In the genomic region with DNA sequence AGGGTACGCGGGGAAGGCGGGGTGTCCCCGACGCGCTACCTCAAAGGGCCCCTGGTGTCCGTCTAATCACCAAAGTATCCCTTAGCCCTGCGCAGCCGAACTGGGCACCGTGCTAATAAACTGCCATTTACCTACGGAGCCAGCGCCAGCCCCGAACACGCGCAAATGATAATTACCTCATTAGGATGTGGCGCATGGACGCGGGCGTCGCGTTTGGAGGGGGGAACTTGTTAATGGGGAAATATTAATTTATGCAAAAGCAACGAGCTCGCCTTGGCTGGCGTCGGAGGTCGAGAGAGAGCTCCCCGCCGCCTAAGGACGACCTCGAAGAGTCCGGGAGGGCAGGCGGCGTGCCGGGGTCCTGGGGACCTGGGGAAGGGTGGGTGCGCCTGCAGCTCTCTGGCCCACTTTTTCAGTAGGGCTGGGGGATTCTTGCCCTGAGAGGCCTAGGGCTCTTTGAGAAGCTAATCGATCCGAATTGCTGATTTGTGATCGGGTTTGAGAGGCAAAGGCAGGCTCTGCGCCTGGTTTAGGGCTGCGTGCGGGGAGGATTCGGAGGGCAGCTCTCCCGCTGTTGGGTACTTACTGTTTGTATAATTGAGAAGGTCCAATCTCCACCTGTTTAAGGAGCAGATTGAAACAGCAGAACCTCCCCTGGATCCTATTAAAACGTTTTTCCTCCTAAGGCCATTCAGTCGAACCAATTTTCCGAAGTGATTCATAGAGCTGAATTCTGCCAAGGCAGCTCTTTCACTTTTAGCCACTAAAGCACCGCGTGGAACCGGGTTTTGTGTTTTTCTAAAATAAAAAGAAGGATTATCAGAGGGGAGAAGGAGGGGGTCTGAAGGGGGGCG, we compare ENCODE assay signal across 11 mouse cellular contexts. TPM values are rescaled to one million over a fixed set of nuclear protein-coding genes. Genes with fewer than 3 reads are reported as not detected.
A peak's percentile ranks its signal among the peaks of the same experiment; 100 is the strongest.
DNase-seq lines count a peak whose midpoint lies in the region; ATAC-seq lines count a peak whose summit lies in the region.
"Had no signal": no experiment of that assay in that cellular context is flagged by ENCODE, and none has a peak within 500 bp of the region (broad histone marks: within the 10 kb centered on the region; RNA-seq: fewer than 3 reads in every experiment).

No protein-coding gene starts in this region.

- intact Hi-C loops in heart, postnatal 14 days (cut with DNase I) = no loop called here

- no peaks in the 10 kb centered on the region for H3K36me3 ChIP-seq in heart, embryonic 14.5 days (ENCODE audit: control insufficient read depth, insufficient read depth, low read length)
- no peaks in the 10 kb centered on the region for H3K36me3 ChIP-seq in forebrain, embryonic 15.5 days

- whole genome bisulfite sequencing in heart, embryonic 14.5 days = 2% methylated on average over 50 of the region's 50 CpGs
- WGBS in forebrain, embryonic 15.5 days = under 1% methylated on average over 50 of the region's 50 CpGs

- DNase-seq in heart, postnatal 14 days = no peak
- peak; percentile 55 for DNase-seq in ZHBTc4 (ENCODE audit: low read depth, low spot score)
- DNase-seq in mesoderm, embryonic 11.5 days (ENCODE audit: low read depth, low spot score) = peak; percentile 18
- DNase-seq in natural killer cell, adult 2 months (ENCODE audit: low spot score in 2 of 2) = no peak
- DNase-seq in testis, postnatal 14 days (ENCODE audit: low spot score) = no peak
- no peak for DNase-seq in adrenal gland, postnatal 10 days
- DNase-seq: lung, adult 2 months; thymus, adult 2 months had no signal

- ATAC-seq in heart, embryonic 14.5 days (ENCODE audit: insufficient number of reproducible peaks, insufficient read depth, low FRiP score, low read depth) = no peak
- ATAC-seq in forebrain, embryonic 15.5 days (replicated peaks) = peak; percentile 48

- no peak overlapping the region for H3K27ac ChIP-seq in heart, embryonic 14.5 days (replicated peaks in 1 of 2; ENCODE audit: control insufficient read depth in 1 of 2, insufficient read depth in 1 of 2, low read depth in 2 of 2, low read length in 2 of 2)
- H3K27ac ChIP-seq in forebrain, embryonic 15.5 days (replicated peaks) = peak overlapping the region; percentile 95

- H3K27me3 ChIP-seq in heart, embryonic 14.5 days (ENCODE audit: control insufficient read depth, insufficient read depth, low read length) = peaks cover 100% of the 10 kb centered on the region
- peaks cover 33% of the 10 kb centered on the region for H3K27me3 ChIP-seq in forebrain, embryonic 15.5 days

- peak overlapping the region; percentile 65 for H3K4me2 ChIP-seq in heart, embryonic 14.5 days (ENCODE audit: low read length)
- H3K4me2 ChIP-seq in forebrain, embryonic 15.5 days (replicated peaks) = peak overlapping the region; percentile 62

- H3K4me1 ChIP-seq in heart, embryonic 14.5 days (ENCODE audit: control insufficient read depth in 2 of 2, insufficient read depth in 2 of 2, low read length in 2 of 2) = peaks cover 2 to 17% of the 10 kb centered on the region in 2 experiments; a peak in 3 of 4 replicates
- H3K4me1 ChIP-seq in forebrain, embryonic 15.5 days = peaks cover 55% of the 10 kb centered on the region

- H3K9ac ChIP-seq in heart, embryonic 14.5 days (ENCODE audit: low read length) = no peak overlapping the region
- peak overlapping the region; percentile 65 for H3K9ac ChIP-seq in forebrain, embryonic 15.5 days (replicated peaks)

- H3K9me3 ChIP-seq in heart, embryonic 14.5 days (ENCODE audit: control insufficient read depth, low read length) = no peaks in the 10 kb centered on the region
- no peaks in the 10 kb centered on the region for H3K9me3 ChIP-seq in forebrain, embryonic 15.5 days

- H3K4me3 ChIP-seq in heart, embryonic 14.5 days (ENCODE audit: control insufficient read depth in 1 of 2, insufficient read depth in 1 of 2, low read depth in 1 of 2, low read length in 2 of 2) = peak overlapping the region; percentile 26 to 38
- H3K4me3 ChIP-seq in forebrain, embryonic 15.5 days = peak overlapping the region; percentile 51

RNA-seq across cellular contexts. Expression of gene Fezf2, which starts 1.8 kb away (rescaled TPM):
- polyA plus RNA-seq in heart, embryonic 14.5 days (2014; fragmentation: Nextera tagmentation; extraction: Ambion mirVana) = not detected in 2 replicates
- total RNA-seq in heart, postnatal 14 days (2021) = under 1 TPM in 1 of 2 experiments, not detected in 1; 0.12 TPM
- 90.9 and 94.3 TPM in 2 replicates for polyA plus RNA-seq in forebrain, embryonic 15.5 days (2015; fragmentation: Nextera tagmentation; extraction: Ambion mirVana)
- total RNA-seq in adrenal gland, postnatal 10 days (2021) = not detected
- total RNA-seq: MEL had no signal
- polyA plus RNA-seq: lung, adult 2 months had no signal

Comparison
In these comparisons a context has a peak if more than half of its experiments do, and no peak if none do; other contexts are left out.
1. DNase-seq: peak in ZHBTc4 (single experiment) and mesoderm, embryonic 11.5 days (single experiment); none in heart, postnatal 14 days (0 of 2), natural killer cell, adult 2 months (0 of 2), testis, postnatal 14 days (single experiment) and adrenal gland, postnatal 10 days (single experiment).